Mouse (Mus musculus) activated CD4-positive, CD25-positive, alpha-beta regulatory T cell, adult 4 months (primary cell): Measurements from ENCODE around the gene Metap1. TPM values are rescaled to one million over a fixed set of nuclear protein-coding genes. Genes with fewer than 3 reads are reported as not detected.
A peak's percentile ranks its signal among the peaks of the same experiment; 100 is the strongest.

Source experiments
- ATAC-seq: one replicate; pipeline ENCODE4 v1.8.0; 2017
- polyA plus RNA-seq, 2 experiments: library from polyadenylated mRNA; unstranded; fragments of 100-300 nt; shearing (Covaris generic); gene quantifications; one replicate each; pipeline ENCODE4 v1.2.1; 2017

The Metap1 gene
- polyA plus RNA-seq = 10 to 100 TPM; 32.0 to 33.3 TPM

- ATAC-seq = peak; percentile 90
Observed at GRCm38 (mm10) chr3:138489327-138490033, at the start of gene Metap1. Metap1 (minus strand) TSS chr3:138489515.

GRCm38 (mm10) chr3:138536031-138536430 is 46.7 kb upstream of the Metap1 start:
- no peak for ATAC-seq

- no peak for ATAC-seq
Observed at GRCm38 (mm10) chr3:138532764-138533163, 43.4 kb upstream of the Metap1 start.

DNA sequence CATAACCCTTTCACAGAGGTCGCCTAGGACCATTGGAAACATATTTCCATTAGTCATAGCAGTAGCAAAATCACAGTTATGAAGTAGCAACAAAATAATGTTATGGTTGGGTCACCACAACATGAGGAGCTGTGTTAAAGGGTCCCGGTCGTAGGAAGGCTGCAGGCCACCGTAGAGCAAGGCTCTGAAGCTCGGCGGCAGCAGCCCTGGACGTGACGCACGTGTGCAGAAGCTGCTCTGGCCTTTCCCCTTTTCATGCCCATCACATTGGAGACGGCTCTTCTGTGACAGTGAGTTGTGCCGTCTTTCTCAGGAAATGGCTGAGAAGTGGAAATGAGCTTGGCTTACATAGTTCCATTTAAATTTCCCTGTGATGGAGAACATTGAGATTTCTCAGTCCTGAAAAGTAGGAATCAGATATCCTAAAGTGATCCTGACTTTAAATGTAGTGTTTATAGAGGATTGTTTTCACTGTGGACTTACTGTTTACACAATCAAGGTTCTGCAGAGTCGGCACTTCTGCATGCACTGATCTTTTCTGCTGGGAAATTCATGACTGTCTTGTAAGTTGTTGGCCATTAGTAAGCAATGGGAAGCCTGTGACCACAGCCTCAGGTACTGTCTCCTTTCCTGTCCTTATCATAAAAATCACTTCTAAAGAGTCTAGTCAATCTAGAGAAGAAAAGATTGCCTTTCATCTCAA is 42.3 kb upstream of the Metap1 start:
- no peak for ATAC-seq

GRCm38 (mm10) chr3:138530578-138531478 is 41.5 kb upstream of the Metap1 start:
- ATAC-seq = no peak

DNA sequence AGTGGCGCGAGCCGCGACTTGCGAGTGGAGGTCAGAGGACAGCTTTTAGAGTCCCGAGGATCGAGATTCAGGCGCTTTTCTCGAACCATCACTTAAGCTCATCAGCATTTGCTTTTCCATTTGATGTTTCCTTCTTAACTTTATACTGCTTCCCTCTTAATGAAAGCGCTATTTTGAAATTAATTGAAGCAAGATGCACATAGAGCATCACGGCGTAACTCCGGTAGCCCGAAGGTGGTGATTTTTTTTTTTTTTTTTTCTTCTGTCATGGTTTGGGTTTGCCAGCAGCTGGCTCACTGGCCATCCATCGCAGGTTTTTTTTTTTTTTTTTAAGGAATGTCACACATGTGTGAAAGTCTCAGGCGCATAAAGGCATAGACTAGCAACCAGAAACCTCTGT is 39.0 kb upstream of the Metap1 start:
- no peak for ATAC-seq

DNA sequence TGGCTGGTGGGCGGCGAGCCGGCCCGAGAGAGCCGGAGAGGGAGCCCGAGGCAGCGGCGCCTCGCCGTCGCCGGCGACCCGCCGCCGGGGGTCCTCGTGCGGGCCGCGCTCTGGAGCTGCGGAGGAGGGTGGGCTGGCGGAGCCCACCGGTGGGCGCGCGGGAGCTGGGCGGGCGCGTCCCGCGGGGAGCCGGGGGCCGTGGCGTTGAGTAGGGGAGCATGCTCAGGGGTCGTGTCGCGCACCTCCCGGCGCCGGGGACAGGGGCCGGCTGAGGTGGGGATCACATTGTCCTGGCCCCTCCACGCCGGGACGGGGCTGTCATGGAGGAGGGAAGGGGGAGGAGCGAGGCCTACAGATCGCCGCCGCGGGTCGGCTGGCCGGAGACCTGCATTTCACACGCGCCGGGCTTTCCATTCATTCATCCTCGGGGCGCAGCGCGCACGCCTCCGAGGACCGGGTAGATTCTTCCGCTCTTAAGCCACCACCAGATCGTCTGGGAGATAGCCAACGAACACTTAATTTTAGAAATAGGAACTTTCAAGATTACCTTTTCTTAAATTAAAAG is 38.4 kb upstream of the Metap1 start:
- peak; percentile 6 for ATAC-seq

- ATAC-seq = peak; percentile 94
Observed at GRCm38 (mm10) chr3:138526916-138527666, 37.8 kb upstream of the Metap1 start.

- peak; percentile 4 for ATAC-seq
Observed at GRCm38 (mm10) chr3:138526073-138526915, 37.0 kb upstream of the Metap1 start, which contains the start of gene Eif4e. Eif4e (plus strand) TSS chr3:138526179.

- ATAC-seq = no peak
Observed at GRCm38 (mm10) chr3:138525494-138525893, 36.2 kb upstream of the Metap1 start.

GRCm38 (mm10) chr3:138523956-138524355 is 34.6 kb upstream of the Metap1 start:
- no peak for ATAC-seq

DNA sequence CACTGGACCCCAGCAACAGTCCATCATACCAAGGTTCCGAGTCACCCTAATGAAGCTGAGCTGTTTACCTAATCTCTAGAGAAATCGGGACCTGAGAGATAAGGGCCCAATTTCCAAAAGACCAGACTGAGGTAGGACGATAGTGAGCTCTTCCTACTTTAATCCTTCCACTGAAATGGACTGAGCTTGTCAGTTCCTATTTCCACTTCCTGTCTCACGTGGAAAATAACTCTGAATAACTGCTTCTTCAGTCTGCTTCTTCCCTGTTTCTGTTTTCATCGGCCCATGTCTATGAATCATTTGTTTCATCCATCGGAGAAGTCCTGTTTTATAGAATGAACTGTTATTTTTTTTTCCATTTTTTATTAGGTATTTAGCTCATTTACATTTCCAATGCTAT is 29.9 kb upstream of the Metap1 start:
- no peak for ATAC-seq

GRCm38 (mm10) chr3:138517881-138518280 is 28.6 kb upstream of the Metap1 start:
- no peak for ATAC-seq

DNA sequence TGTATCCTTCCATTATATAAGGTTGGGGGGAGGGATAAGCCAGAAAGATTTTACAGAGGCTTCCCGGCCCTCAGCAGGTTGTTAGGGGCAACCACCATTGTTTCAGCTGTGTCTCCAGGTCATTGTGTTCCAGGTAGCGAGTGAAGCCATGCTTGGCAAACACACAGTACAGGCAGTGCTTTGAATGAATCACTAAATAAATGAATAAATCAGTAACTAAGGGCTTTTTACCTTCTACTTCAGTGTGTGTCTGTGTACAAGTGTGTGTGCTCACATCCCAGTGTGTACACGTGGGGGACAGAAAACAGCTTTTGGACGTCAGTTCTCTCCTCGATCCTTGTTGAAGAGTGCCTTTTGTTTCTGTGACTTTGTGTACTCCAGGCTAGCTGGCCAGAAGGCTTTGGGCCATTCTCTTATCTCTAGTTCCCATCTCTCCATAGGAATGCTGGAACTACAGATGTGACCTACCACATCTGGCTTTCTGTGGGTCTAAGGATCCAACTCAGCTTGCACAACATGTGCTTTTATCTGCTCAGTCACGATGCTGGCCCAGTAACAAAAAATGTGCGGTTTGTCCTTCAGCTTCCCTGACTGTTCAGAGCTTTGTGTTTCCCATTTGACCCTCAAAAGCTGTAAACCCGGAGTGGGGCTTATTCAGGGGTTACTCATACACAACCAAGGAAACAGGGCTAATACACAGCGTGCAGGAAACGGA is 26.5 kb upstream of the Metap1 start:
- ATAC-seq = no peak

GRCm38 (mm10) chr3:138514749-138515148 is 25.4 kb upstream of the Metap1 start:
- no peak for ATAC-seq

GRCm38 (mm10) chr3:138513243-138513642 is 23.9 kb upstream of the Metap1 start:
- no peak for ATAC-seq

DNA sequence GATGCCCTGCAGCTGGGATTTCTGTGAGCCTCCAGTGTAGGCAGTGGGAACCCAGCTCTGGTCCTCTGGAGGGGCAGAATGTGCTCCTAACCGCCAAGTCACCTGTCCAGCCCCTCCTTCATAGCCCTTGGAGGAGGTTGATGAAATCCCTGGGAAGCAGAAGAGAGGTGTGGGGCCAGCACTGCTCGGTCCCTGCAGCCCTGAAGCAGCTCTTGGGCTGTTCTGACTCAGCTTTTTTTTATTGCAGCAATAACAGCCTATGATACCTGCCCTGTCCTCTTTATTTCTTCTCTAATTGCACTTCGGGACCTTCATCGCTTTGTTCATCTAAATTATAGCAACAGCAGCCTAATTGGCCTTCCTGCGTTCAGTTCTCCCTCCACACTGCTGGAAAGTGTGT is 21.2 kb upstream of the Metap1 start:
- no peak for ATAC-seq

- ATAC-seq = no peak
Observed at GRCm38 (mm10) chr3:138509581-138509980, 20.3 kb upstream of the Metap1 start.

- ATAC-seq = no peak
Observed at GRCm38 (mm10) chr3:138506749-138507148, 17.4 kb upstream of the Metap1 start.

DNA sequence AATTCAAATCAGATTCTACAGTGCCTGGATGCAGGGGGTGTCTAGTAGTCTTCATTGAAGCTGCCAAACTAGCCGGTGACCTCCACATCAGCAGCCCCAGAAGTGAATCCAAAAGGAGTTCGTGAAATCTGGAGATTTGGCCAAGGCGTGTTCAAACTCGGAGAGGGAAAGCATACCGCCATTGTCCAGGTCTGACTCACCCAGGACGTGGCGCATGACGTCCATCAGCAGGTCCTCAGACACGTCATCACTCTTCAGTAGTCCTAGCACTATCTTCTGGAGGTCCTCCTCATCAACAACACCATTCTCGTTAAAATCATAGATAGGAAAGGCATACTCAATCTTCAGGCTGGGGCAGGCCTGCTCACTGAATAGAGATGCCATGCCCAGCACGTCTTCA is 14.4 kb upstream of the Metap1 start:
- ATAC-seq = no peak
